Mouse (Mus musculus) yolk sac, embryonic 10.5 days (tissue): ENCODE results near the gene Gm17542.
"Not testable (repeated sequence)": the region's sequence is repeated elsewhere in the genome, so short reads cannot be mapped to it uniquely, and the experiment has no call there.

Source experiments
- DNase-seq: peaks from one replicate; pipeline ENCODE4 v3.0.0-alpha.2; 2017; ENCODE audit warnings: low spot score

The Gm17542 gene

GRCm38 (mm10) chr10:58718110-58718509, at the start of gene Gm17542:
Gm17542 (minus strand) TSS chr10:58718210.
- DNase-seq, result not testable (repeated sequence)

- no peak for DNase-seq
Observed at GRCm38 (mm10) chr10:58739779-58740178, 21.8 kb upstream of the Gm17542 start.

- no peak for DNase-seq
Observed at GRCm38 (mm10) chr10:58738152-58738551, 20.1 kb upstream of the Gm17542 start.

GRCm38 (mm10) chr10:58714789-58715148, 3.2 kb downstream of the Gm17542 start:
- DNase-seq, result no peak

DNA sequence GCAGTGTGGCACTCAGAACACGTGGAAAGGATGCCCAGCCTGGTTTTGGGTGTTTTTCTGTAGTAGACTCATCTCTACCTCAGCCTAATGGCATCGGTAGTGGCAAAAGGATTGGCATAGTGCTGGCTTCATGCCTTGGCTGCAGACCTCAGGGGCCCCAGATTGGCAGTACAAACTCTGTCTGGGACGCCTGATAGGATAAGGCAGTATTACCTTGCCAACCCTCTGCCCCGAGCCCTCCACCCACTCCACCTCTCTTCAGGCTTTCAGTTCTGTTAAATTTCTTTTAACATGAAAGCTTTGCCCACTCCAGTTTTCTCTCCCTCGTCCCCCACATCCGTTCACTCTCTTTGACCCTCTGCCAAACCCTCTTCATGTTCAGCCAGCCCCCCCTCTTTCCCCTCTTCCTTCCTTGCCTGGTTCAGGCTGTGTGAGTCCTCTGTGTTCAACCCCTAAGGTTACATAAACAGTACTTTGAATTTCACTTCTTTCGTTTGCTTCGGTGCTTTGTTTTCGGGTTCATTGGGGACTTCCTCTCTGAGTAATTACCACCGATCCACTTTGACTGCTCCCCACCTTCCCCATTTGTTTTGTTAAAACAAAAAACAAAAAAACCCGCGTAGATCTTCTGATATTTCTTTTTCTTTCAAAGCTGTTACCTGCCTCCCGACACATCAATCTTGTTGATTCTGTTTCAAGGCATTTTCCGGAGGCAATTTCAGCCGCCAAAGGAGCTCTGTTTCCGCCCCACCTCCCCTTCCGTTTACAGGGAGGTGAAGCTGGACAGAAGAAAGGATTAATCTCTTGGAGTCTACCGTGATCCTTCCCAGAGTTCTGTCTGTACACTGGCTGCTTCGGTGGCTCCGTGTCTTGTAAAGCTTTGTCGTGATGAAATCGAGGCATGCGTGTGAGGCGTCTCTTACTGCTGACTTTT, 3.9 kb downstream of the Gm17542 start:
- DNase-seq, result peak; percentile 1

DNA sequence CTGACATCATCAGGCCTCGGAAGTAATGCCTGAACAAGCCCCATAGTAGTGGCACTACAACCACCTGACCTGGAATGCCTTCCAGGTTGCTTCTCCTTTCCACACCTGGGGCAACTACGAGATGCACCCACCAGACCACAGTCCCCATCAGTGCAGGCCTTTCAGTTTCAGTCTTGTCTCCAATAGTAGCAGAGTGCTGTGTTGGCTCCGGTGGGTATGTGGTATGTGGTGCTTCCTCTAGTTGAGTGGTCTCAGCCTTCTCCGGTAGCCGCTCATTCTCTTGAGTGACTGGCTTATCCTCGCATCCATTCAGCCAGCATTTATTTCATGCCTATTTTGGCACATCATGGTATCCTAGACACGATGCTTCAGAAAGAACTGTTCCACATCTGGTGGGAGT, 4.8 kb downstream of the Gm17542 start:
- DNase-seq, result no peak

- DNase-seq, result no peak
Observed at GRCm38 (mm10) chr10:58709021-58709420, 9.0 kb downstream of the Gm17542 start.

DNA sequence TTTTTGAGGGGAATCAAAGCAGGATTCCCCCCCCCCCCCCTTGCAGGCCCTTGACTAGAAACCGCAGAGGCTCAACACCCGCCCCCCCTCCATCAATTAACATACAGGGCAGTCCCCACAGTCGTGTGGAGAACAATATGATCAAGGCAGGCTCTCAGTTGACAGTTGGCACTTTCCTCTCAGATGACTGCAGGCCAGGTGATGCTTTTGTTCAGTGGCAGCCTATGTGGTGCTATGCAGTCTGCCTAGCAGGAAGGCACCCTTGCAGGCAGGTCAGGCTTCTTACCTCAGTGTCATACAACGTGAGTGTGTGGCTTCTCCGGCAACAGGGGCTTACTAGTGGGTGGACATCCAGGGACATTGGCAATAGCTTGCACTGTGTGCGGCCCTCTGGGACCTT, 17.4 kb downstream of the Gm17542 start:
- DNase-seq, result no peak

- DNase-seq, result no peak
Observed at GRCm38 (mm10) chr10:58700160-58700559, 17.9 kb downstream of the Gm17542 start.

GRCm38 (mm10) chr10:58698955-58699354, 19.1 kb downstream of the Gm17542 start:
- no peak for DNase-seq

DNA sequence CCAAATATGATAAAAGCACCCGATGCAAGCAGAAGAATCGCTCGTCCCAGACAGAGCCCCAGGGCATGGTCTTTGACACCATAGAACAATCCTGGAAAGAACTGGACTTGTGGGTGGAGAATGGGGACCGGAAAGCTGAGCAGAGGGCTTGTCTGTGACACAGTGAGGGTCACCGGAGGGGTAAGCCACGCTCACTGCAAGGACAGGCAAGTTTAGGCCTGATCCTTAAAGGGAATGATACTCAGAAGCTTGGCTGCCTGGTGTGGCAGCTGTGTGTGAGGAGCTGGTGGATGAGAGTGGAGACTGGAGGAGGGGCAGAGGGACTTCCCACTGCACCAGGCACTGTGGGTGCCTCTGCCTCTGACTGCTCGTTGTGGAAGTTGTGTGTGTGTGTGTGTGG, 27.0 kb downstream of the Gm17542 start:
- DNase-seq, result no peak

DNA sequence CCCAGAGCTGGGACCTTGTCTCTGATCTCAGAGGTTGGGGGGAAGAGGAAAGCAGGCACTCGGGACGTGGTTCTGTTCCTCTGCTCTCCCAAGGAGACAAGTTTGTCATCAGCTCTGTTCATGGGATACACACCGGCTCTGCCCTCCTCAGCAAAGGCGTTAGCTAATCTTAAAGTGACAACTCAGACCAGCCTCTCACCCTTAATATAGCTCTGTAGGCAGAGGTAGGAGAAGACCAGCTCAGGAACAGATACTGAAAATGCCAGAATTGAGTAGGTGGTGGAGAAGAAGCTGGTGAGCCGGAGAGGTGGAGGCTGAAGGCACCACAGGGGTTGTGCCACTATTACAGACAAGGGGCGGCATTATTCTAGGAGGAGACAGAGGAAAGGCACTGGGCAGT, 38.7 kb downstream of the Gm17542 start:
- no peak for DNase-seq

DNA sequence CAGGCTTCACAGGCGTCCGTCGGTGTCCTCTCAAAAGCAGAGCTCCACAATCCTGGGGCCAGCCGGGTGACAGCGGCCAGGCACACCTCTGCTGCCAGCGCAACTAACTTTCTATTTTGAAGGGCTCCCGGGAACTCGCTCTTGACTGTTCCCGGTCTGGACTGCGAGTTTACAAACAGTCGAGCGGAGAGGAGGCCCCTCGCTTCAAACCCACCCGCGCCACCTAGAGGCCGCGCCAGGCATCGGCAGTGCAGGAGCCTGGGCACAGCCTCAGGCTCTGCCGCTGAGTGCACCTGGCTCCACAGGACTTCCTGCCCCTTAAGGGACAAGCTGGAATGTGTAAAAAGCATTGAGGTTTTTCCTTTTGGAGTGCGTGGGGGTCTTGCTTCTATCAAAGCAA, 42.5 kb downstream of the Gm17542 start, which contains the start of gene Edar:
Gene Edar, minus strand, starts transcription at position 122 of the 400 bp plus-strand sequence.
- peak; percentile 57 for DNase-seq

- peak; percentile 9 for DNase-seq
Observed at GRCm38 (mm10) chr10:58673278-58674061, 44.5 kb downstream of the Gm17542 start.

- no peak for DNase-seq
Observed at GRCm38 (mm10) chr10:58672557-58673277, 45.3 kb downstream of the Gm17542 start.

GRCm38 (mm10) chr10:58663868-58664267, 54.1 kb downstream of the Gm17542 start:
- no peak for DNase-seq
